Mouse (Mus musculus): ENCODE data around the gene Fam124a. TPM values are rescaled to one million over a fixed set of nuclear protein-coding genes. Genes with fewer than 3 reads are reported as not detected.
"Not testable (repeated sequence)": the region's sequence is repeated elsewhere in the genome, so short reads cannot be mapped to it uniquely, and the experiment has no call there.

Gene Fam124a
- polyA plus RNA-seq, 1 experiment = not detected

GRCm38 (mm10) chr14:62561875-62562748 lies 6.6 kb downstream of the Fam124a start:
- no peak for TF ChIP-seq GATA1 (IDR thresholded peaks at IDR 0.05; ENCODE audit: low read length)

DNA sequence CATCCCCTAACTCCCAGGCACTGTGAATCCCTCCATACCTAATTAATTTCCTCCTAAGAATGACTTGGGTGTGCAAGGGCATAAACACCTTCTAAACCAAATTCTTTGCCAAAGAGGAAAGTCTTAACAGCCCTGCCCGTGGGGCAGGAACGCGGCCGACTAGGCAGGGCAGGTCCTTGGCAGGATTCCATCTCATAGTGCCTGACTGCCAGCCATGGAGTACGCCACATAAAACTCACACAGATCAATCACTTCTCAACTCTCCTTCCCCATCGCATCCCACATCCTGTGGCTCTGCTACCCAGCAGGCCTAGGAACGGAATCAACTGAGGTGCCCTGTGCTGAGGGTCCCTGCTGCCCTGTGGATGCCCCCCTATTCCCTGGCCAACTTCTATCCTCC lies 8.1 kb downstream of the Fam124a start:
- no peak for TF ChIP-seq GATA1 (IDR thresholded peaks at IDR 0.05; ENCODE audit: low read length)

GRCm38 (mm10) chr14:62566821-62567220 lies 11.3 kb downstream of the Fam124a start, which contains the start of gene Gm4131:
TSS of gene Gm4131 (minus strand) at chr14:62566921.
- not testable (repeated sequence) for TF ChIP-seq GATA1 (IDR thresholded peaks at IDR 0.05; ENCODE audit: low read length)

GRCm38 (mm10) chr14:62569463-62569862 lies 13.9 kb downstream of the Fam124a start:
- TF ChIP-seq GATA1 (IDR thresholded peaks at IDR 0.05; ENCODE audit: low read length) = no peak

GRCm38 (mm10) chr14:62570299-62570698 lies 14.8 kb downstream of the Fam124a start:
- no peak for TF ChIP-seq GATA1 (IDR thresholded peaks at IDR 0.05; ENCODE audit: low read length)

DNA sequence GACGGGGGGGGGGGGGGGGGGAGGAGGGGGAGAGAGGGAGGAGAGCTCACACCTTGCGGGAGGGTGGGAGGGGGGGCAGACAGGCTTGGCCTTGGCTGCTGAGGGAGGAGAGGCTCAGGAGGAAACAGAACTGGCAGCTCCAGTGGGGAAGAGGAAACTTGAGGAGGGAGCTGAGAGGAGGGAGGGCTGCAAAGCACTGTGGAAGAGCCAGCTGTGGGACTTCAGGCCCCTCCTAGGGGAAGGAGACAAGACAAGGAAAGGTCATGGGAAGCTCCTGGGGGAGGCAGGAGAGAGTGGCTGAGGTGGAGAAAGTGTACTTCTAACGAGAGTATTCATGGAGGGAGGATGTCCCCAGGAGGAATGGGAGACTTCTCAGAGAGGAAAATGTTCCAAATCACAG lies 17.9 kb downstream of the Fam124a start:
- no peak for TF ChIP-seq GATA1 (IDR thresholded peaks at IDR 0.05; ENCODE audit: low read length)

- TF ChIP-seq GATA1 (IDR thresholded peaks at IDR 0.05; ENCODE audit: low read length) = no peak
Observed at GRCm38 (mm10) chr14:62574906-62575305, 19.4 kb downstream of the Fam124a start.

- TF ChIP-seq GATA1 (IDR thresholded peaks at IDR 0.05; ENCODE audit: low read length) = no peak
Observed at GRCm38 (mm10) chr14:62575862-62576261, 20.3 kb downstream of the Fam124a start.

DNA sequence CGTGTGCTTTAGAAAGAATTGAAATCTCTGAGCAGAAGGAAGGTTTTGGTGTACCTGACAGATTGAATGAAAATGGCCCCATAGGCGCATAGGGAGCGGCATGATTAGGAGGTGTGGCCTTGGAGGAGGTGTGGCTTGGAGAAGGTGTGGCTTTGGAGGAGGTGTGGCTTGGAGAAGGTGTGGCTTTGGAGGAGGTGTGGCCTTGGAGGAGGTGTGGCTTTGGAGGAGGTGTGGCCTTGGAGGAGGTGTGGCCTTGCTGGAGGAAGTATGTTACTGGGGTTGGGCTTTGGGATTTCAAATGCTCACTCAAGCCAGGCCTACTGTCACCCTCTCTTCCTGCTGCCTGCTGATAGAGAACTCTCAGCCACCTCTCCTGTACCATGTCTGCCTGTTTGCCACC lies 25.4 kb downstream of the Fam124a start:
- TF ChIP-seq GATA1 (IDR thresholded peaks at IDR 0.05; ENCODE audit: low read length) = no peak

DNA sequence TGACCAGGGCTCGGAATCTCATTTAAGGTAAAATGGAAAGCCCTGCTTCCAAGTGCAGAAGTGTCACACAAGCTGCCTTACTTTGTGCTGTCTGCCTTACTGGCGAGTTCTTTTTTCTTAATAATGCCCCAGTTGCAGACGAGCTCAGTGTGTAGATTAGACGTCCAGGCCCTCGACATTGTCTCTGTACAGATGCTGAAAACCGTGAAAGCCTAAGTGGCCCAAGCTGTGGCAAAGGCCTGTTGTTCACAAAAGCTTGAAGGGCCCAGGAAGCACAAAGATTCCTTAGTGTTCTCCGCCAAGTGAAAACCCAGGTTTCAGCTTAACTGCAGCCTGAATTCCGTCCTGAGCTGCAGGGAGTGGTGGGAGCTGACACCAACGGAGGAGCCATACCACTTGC lies 26.2 kb downstream of the Fam124a start:
- no peak for TF ChIP-seq GATA1 (IDR thresholded peaks at IDR 0.05; ENCODE audit: low read length)

GRCm38 (mm10) chr14:62584637-62585036 lies 29.1 kb downstream of the Fam124a start:
- TF ChIP-seq GATA1 (IDR thresholded peaks at IDR 0.05; ENCODE audit: low read length) = no peak

DNA sequence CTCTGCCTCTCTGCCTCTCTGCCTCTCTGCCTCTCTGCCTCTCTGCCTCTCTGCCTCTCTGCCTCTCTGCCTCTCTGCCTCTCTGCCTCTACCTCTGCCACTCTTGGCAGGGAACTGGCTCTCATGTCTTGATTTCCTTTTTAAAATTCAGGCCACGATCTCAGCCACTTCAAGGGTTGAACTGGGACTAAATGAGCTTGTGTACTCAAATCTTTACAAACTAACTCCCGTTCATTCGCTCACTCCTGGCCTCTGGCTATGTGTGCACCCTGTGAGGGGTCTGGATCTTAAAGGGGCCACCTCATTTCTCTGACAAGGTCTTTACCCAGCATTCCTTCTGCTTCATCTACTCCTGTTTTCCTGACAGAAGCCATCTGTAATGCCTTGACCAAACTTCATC lies 29.8 kb downstream of the Fam124a start:
- no peak for TF ChIP-seq GATA1 (IDR thresholded peaks at IDR 0.05; ENCODE audit: low read length)

- no peak for TF ChIP-seq GATA1 (IDR thresholded peaks at IDR 0.05; ENCODE audit: low read length)
Observed at GRCm38 (mm10) chr14:62600109-62600522, 44.6 kb downstream of the Fam124a start.

DNA sequence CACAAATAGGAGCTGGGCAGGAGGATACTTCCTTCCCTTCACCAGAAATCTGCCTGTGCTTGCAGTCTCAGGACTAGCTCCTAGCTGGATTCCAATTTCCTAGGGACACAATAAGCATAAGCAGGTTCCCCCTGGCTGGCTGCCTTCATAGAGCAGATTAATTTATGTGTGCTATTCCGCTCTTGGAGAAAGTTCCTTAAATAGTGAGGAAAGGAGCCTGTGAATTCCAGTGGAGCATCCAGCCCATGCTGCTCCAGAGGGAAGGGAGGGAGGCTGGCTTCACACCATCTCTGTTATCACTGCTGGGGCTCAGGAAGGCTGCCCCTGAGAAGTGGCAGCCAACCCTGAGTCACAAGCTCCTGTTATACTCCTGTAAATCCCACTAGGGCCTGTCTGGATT lies 46.7 kb downstream of the Fam124a start:
- TF ChIP-seq GATA1 (IDR thresholded peaks at IDR 0.05; ENCODE audit: low read length) = no peak

- no peak for TF ChIP-seq GATA1 (IDR thresholded peaks at IDR 0.05; ENCODE audit: low read length)
Observed at GRCm38 (mm10) chr14:62602869-62603268, 47.3 kb downstream of the Fam124a start.

GRCm38 (mm10) chr14:62607791-62608196 lies 52.3 kb downstream of the Fam124a start:
- no peak for TF ChIP-seq GATA1 (IDR thresholded peaks at IDR 0.05; ENCODE audit: low read length)

GRCm38 (mm10) chr14:62609904-62610303 lies 54.4 kb downstream of the Fam124a start:
- TF ChIP-seq GATA1 (IDR thresholded peaks at IDR 0.05; ENCODE audit: low read length) = no peak

Measured in G1E-ER4 (cell line).